8 mouse cellular contexts compared by ENCODE assay signal in the genomic region with DNA sequence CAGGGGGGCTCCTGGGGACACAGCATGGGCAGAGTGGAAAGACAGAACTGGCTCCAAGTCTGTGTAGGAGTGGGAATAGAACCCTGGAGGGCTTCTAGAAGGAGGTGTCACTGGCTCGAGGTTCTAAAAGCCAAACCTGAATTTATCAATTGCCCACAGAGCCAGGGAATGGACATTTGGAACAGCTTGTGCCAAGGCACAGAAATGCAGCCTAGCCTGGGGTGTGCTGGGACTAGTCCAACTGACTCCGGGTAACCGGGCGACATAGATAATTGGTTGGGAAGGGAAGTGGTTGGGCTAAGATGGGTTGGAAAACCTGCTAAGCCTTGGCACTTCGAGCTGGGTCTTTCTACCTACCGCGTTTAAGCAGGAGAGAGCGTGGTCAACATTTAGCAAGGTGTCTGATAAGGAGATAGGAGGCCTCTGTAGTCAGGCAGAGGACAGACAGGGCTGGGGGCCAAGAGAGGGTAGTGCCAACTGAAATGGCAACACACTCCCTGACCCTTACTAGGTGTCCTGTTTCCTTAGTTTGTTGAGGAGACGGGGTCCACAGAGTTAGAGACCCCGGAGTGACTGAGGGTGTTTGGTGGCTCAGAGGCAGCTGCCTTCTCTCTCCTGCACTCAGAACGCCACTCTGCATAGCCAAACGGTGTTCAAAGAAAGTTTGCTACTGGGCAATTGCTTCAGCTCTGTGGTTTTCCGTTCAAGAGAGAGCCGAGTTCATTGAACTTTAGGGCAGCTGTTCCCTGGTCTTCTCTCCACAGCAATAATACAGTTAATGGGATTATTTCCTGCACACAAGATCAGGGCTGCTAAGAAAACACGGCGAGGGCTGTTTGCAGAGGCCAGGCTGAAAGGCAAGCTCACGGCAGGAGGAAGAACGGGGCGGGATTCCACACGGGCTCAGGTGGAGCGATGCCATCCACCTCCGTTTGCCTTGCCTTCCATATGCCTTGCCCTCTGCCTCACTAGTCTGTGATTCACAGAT.
DNase-seq lines count a peak whose midpoint lies in the region; ATAC-seq and TF ChIP-seq lines count a peak whose summit lies in the region.

No protein-coding gene starts in this region.

- H3K27me3 ChIP-seq in forebrain, postnatal 0 days (ENCODE audit: insufficient read depth, low read length) = no peaks in the 10 kb centered on the region
- H3K27me3 ChIP-seq in limb, embryonic 13.5 days = peaks cover 40% of the 10 kb centered on the region

- H3K9ac ChIP-seq in forebrain, postnatal 0 days = no peak overlapping the region
- no peak overlapping the region for H3K9ac ChIP-seq in limb, embryonic 13.5 days

- H3K4me2 ChIP-seq in forebrain, postnatal 0 days (ENCODE audit: low read depth) = no peak overlapping the region
- H3K4me2 ChIP-seq in limb, embryonic 13.5 days (replicated peaks) = peak overlapping the region; percentile 28

- no peaks in the 10 kb centered on the region for H3K9me3 ChIP-seq in forebrain, postnatal 0 days (ENCODE audit: low read length)
- H3K9me3 ChIP-seq in limb, embryonic 13.5 days = no peaks in the 10 kb centered on the region

- H3K36me3 ChIP-seq in forebrain, postnatal 0 days (ENCODE audit: insufficient read depth) = no peaks in the 10 kb centered on the region
- H3K36me3 ChIP-seq in limb, embryonic 13.5 days = no peaks in the 10 kb centered on the region

- ATAC-seq in forebrain, postnatal 0 days = 0 out of 2 replicates have a peak, but pooled peaks have one; percentile 20
- no peak for ATAC-seq in limb, embryonic 13.5 days (ENCODE audit: low FRiP score, low read depth)

- no peak overlapping the region for H3K27ac ChIP-seq in forebrain, postnatal 0 days (ENCODE audit: low read depth, low read length)
- H3K27ac ChIP-seq in limb, embryonic 13.5 days = no peak overlapping the region

- H3K4me3 ChIP-seq in forebrain, postnatal 0 days (ENCODE audit: low read depth, low read length) = no peak overlapping the region
- H3K4me3 ChIP-seq in limb, embryonic 13.5 days = no peak overlapping the region

- 37% methylated on average over 22 of the region's 22 CpGs for WGBS in forebrain, postnatal 0 days
- 34% methylated on average over 22 of the region's 22 CpGs for WGBS in limb, embryonic 13.5 days

- DNase-seq in cerebellum, postnatal 14 days = peak; percentile 58 to 59
- no peak for DNase-seq in cerebellum, adult 9-10 months
- peak; percentile 54 for DNase-seq in 3134 (ENCODE audit: extremely low read depth, insufficient read length, low spot score)
- DNase-seq in forebrain, postnatal 0 days = peak; percentile 26
- no peak for DNase-seq in embryo, embryonic 10.5 days (ENCODE audit: low spot score)
- no peak for DNase-seq in spleen, postnatal 14 days (ENCODE audit: low spot score in 2 of 2)
- no peak for DNase-seq in spleen, adult 12 weeks (ENCODE audit: low spot score)

- peaks cover 11% of the 10 kb centered on the region for H3K4me1 ChIP-seq in forebrain, postnatal 0 days (ENCODE audit: insufficient read depth)
- H3K4me1 ChIP-seq in limb, embryonic 13.5 days = peaks cover 54% of the 10 kb centered on the region

- no peak for TF ChIP-seq CTCF in forebrain, postnatal 0 days (IDR thresholded peaks at IDR 0.05; ENCODE audit: low read depth)

Comparison
In these comparisons a context has a peak if more than half of its experiments do, and no peak if none do; other contexts are left out.
1. DNase-seq: peak in cerebellum, postnatal 14 days (2 of 2), 3134 (single experiment) and forebrain, postnatal 0 days (single experiment); none in cerebellum, adult 9-10 months (single experiment), embryo, embryonic 10.5 days (single experiment), spleen, postnatal 14 days (0 of 2) and spleen, adult 12 weeks (single experiment).